Mouse (Mus musculus): ENCODE data around the gene Zfp106.

The Zfp106 gene

GRCm38 (mm10) chr2:120556868-120557267, 6.8 kb downstream of the Zfp106 start:
- no peak for DNase-seq (ENCODE audit: low read depth, low spot score)

DNA sequence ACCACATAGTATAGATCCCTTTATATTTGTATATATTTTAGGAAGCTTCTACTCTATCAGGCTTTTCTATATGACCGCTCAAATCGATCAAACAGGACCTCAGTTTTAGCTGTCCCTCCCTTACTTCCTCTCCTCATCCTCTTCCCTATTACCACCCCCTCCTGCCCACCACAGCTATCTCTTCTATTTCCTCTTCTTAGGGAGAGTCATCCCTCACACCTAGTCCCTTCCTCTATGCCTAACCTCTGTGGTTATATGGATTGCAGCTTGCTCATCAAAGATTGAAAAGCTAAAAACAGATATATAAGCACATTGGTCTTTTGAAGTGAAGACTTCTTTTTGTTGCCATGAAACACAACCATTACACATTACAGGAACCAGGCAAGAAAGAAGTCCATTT, 18.9 kb downstream of the Zfp106 start:
- DNase-seq (ENCODE audit: low read depth, low spot score), result no peak

DNA sequence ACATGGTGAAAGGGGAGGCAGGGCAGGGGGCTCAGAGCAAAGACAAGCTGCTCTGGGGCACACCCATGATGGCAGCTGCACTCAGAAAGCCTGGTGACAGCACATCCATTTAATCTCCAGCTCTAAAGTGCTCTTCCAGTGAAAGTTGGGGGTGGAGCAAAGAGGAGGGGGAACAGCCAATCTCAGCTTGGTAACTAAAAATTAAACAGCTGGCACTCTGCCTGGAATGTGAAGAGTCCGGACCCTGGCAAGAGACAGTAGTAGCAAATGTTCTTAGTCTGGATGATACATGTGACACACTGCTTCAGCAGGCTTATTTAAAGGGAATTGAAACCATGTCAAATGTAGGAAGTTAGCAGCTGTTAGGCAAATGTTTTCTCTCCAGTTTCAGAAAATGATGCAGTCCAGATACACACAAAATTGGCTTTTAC, 23.9 kb downstream of the Zfp106 start:
- no peak for DNase-seq (ENCODE audit: low read depth, low spot score)

- no peak for DNase-seq (ENCODE audit: low read depth, low spot score)
Measured at GRCm38 (mm10) chr2:120539333-120539732, 24.3 kb downstream of the Zfp106 start.

DNA sequence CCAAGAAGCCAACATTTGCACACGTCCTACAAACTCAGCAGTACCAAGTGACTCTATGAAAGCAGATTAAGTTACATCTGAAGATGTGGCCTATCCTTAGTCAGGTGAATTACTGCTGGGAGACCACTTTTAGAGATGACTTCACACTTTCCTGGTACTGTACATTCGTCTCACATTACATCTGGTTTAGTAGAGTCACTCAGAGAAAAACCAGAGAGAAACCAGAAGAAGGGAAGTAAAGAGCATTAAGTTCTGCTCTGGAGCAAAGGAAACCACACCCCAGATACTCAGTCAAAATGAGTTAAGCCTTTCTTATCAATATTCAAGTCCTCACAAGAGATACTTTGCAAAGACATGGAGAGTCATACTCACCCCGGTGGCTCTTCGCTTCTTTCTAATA, 32.4 kb downstream of the Zfp106 start:
- no peak for DNase-seq (ENCODE audit: low read depth, low spot score)

DNA sequence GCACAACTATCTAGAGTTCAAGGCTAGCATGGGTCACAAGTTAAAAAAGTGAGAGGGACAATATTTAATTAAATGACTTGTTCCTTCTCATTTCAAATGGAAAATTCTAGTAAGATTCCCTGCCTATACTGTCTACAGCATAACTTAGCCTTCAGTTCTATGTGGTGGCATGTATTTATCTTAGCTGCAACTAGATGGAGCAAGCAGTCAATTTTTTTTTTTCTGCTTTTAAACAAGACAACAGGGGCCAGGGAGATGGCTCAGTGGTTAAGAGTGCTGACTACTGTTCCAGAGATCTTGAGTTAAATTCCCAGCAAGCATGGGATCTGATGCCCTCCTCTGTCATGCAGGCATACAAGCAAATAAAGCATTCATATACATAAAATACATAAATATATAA, 34.1 kb downstream of the Zfp106 start:
- no peak for DNase-seq (ENCODE audit: low read depth, low spot score)

DNA sequence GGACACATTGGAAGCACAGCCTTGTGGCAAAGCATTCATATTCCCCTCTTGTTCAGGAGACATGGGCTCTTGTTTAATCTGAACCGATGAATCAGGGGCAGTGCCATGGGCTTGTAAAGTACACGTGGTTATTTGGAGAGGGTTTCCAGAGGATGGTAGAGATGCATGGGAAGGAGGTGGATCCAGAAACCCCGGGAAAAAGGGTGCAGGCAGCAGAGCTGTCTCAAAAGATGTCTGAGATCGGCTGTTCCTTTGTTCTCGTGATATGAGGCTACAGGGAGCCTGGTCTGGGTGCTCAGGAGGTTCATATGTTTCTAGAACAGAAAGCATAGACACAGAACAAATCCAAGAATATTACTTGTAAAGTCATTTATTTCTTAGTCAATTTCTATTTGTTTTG, 36.9 kb downstream of the Zfp106 start:
- no peak for DNase-seq (ENCODE audit: low read depth, low spot score)

- DNase-seq (ENCODE audit: low read depth, low spot score), result no peak
Measured at GRCm38 (mm10) chr2:120518547-120519210, 45.0 kb downstream of the Zfp106 start.

DNA sequence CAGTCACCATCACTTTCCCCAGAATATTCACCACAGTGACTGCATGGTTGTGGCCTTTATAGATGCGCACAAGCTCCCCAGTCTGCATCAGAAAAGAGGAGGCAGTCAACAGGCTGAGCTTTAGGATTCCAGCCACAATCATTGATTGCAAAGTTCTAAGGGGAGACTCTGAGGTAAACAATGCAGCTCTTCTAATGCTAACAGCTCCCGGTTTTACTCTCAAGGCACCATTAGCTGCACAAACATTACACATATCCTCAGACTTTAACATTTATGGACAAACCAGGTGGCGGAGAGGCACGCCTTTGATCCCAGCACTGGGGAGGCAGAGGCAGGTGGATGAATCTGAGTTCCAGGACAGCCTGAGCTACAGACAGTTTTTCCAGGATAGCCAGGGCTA, 49.5 kb downstream of the Zfp106 start:
- DNase-seq (ENCODE audit: low read depth, low spot score), result no peak

DNA sequence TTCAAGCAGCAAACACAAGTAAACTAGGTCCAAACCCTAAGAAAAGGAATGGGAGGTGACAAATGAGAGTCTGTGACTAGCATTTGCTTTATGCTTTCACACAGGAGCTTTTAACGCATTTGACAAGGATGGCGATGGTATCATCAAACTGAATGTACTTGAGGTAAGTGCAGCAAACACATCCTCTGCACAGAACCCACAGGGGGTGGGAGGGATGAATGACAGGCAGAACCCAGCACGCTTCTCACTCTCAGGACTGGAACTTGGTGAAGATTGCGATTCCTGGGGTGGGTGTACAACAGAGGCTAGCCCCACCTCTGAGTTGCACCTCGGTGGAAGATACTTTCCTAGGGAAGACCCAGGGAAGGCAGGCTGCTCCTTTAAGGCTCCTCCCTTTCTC, 59.7 kb downstream of the Zfp106 start:
- DNase-seq (ENCODE audit: low read depth, low spot score), result no peak

- DNase-seq (ENCODE audit: low read depth, low spot score), result no peak
Measured at GRCm38 (mm10) chr2:120503094-120503493, 60.5 kb downstream of the Zfp106 start.

DNA sequence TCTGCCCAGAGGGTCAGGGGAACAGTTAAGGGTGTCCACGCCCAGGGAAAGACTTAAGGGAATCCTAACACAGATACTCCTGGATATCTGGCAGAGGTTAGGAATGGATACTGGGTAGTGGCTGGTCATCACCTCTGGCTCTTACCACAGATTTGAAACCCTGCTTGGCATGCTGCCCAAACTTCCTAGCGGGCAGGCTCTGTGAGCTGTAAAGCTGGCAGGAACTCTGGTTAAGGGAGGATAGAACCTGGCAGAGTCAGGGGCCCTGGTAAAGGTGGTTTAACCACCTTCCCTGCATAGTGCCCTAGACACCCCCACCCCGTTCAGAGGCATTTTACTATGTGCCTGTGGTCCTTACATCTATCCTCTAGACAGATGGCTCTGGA, 61.0 kb downstream of the Zfp106 start:
- no peak for DNase-seq (ENCODE audit: low read depth, low spot score)

DNA sequence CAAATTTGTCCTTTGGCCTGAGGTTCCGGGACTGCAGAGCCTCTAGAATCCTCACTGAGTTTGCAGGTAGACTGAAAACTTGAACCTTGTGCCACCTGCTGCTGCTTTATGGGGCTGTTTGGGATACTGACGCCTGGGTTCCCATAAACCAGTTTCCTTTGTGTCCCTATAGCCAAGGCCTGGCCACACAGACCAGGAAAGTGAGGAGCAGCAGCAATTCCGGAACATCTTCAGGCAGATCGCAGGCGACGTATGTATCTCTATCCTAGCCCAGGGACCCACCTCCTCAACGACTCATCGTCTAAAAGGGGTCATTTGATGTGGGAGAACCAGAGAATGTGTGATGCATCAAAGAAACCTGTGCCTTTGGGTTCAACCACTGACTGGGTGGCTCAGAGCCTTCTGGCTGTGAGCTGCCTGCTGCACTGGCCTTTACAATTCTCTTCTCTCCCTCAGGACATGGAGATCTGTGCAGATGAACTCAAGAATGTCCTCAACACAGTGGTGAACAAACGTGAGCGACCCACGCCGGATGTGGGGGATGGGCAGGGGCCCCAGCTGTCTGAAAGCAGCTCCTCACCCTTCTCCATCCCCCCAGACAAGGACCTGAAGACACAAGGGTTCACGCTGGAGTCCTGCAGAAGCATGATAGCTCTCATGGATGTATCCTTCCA, 61.6 kb downstream of the Zfp106 start:
- no peak for DNase-seq (ENCODE audit: low read depth, low spot score)

- no peak for DNase-seq (ENCODE audit: low read depth, low spot score)
Measured at GRCm38 (mm10) chr2:120501136-120501918, 62.3 kb downstream of the Zfp106 start.

DNA sequence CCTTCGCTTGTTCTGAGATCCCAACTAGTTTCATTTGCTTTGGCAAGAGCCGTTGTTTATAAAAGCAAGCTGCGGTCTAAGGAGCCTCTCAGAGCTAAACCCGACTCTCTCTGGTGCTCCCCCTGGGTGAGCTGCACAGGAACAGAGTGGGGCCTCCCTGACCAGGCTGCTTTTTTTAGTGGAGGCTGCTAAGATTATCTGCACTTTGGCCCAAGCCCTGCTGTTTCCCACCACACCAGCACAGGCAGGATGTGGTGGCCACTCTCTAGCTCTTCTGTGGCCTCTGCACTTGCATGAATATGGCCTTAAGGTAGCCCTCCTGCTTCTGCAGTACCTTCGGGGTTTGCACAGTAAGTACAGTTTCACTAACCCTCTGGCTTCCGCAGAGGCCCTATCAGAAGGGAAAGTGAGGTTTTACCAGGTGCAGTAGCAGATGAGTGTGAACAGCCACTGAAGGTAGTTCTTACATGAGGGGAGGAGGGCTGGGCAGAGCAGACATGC, 63.6 kb downstream of the Zfp106 start:
- DNase-seq (ENCODE audit: low read depth, low spot score), result no peak

- DNase-seq (ENCODE audit: low read depth, low spot score), result no peak
Measured at GRCm38 (mm10) chr2:120496511-120496910, 67.1 kb downstream of the Zfp106 start.

DNA sequence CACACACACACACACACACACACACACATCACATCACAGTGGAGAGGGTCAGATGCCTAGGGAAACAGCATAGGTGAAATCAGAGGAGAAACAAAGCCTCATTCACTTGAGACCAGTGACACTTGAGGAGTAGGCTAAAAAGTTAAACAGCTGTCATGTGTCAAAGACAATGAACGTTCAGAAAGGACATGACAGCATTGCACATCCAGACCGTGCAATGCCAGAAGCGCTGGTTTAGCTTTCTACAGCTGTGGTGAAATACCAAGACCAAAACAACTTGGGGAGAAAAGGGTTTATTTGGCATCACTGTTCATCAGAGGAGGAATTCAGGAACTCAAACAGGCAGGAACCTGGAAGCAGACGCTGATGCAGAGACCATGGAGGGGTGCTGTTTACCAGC, 70.4 kb downstream of the Zfp106 start:
- no peak for DNase-seq (ENCODE audit: low read depth, low spot score)

DNA sequence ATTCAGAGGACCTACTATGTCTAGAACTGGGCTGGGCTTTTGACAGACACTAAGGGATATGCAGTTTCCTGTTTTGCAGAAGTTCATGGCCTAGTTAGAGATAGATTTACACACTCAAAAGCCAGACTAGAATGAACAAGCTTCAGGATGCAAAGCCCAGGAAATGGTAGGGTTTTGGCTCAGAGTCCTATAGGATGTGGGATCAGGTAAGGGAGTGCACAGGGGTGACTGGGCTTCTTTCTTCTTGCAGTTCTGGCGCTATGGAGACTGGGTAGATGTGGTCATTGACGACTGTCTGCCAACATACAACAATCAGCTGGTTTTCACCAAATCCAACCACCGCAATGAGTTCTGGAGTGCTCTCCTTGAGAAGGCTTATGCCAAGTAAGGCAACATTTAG, 79.4 kb downstream of the Zfp106 start:
- DNase-seq (ENCODE audit: low read depth, low spot score), result no peak

DNA sequence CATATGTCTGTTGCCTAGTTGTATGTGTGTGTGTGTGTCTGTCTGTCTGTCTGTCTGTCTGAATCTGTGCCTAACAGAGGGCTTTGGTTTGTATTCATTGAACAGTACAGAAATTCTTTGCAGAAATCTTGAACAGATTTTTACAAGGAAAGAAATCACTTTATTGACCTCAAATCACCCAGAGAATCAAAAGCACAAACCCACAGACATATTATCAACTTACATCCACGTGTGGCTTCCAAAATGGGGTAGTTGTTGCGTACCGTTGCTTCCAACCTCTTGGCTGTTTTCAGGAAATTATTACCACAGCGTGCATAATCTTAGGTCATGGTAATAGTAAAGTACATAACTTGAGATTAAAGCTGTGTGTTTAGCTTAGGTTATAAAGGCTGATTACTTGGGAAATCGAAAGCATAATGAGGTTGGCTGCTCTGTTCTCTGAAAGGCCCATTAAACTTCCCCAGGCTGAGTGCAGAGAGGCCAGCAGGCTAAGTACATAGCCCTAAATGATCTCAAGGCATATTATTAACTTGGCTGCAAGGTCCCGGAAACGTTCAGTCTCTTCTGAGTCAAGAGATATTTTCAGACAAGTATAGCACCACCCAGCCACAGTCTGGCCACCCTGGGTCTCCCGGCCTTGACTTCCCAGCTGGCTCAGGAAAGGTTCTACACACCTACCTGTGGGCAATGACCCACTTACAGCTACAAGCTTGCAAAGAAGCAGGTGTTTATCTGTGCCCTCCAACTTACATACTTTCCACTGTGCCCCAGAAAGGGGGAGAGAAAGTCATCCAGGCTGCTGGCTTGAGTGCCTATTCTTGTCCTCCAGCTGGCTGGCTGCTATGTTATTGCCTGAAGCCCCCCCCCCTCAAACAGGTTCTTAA, 80.9 kb downstream of the Zfp106 start:
- DNase-seq (ENCODE audit: low read depth, low spot score), result no peak

GRCm38 (mm10) chr2:120481921-120482320, 81.7 kb downstream of the Zfp106 start:
- DNase-seq (ENCODE audit: low read depth, low spot score), result no peak

DNA sequence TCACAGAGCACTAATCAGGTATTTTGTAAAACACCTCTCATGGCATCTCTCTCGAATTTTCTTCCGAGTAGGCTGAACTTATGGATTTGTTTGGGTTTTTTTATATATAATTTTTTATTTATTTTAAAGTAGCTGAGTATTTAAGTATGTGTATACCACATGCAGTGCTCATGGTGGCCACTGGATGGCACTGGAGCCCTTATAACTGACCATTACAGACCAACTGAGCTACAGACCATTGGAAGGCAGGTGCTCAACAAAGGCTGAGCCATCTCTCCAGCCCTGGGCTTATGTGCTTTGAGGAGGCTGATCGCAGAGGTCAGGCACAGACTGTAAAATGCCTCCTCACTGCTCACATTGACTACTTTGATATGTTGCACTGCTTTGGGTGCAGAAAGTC, 85.0 kb downstream of the Zfp106 start:
- DNase-seq (ENCODE audit: low read depth, low spot score), result peak; percentile 56
